Mouse (Mus musculus): ENCODE data around the gene Nup160.

Nup160 gene

DNA sequence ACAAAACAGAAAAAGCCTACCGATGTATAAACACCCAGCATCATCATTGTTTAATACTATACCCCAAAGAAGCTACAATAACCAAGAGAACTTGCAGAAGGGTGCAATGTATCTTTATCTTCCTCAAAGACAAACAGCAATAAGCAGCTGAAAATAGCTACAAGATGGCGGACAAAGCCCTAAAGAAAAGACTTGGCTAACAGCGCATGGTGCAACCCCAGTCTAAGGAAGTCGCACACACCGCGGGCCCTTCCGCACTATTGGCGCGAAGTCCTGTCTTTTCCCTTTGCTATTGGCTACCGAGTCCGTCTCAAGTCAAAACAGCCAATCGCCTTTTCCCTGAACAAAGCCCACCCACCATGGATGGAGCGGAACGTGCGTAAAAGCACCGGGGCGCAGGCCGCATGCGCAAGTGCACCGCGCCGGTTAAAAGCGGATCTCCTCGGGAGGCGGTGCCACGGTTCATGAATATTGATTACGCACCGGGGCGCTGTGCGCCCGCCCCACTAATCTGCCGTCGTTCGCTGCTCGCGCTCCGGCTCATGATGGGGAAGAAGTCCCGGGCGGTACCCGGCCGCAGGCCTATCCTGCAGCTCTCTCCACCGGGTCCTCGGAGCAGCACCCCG lies 68.2 kb downstream of the Nup160 start, which contains the start of gene Fnbp4:
TSS of gene Fnbp4 (plus strand) at position 318 of the 626 bp plus-strand sequence.
- peak; percentile 99 for DNase-seq (ENCODE audit: low spot score)

DNA sequence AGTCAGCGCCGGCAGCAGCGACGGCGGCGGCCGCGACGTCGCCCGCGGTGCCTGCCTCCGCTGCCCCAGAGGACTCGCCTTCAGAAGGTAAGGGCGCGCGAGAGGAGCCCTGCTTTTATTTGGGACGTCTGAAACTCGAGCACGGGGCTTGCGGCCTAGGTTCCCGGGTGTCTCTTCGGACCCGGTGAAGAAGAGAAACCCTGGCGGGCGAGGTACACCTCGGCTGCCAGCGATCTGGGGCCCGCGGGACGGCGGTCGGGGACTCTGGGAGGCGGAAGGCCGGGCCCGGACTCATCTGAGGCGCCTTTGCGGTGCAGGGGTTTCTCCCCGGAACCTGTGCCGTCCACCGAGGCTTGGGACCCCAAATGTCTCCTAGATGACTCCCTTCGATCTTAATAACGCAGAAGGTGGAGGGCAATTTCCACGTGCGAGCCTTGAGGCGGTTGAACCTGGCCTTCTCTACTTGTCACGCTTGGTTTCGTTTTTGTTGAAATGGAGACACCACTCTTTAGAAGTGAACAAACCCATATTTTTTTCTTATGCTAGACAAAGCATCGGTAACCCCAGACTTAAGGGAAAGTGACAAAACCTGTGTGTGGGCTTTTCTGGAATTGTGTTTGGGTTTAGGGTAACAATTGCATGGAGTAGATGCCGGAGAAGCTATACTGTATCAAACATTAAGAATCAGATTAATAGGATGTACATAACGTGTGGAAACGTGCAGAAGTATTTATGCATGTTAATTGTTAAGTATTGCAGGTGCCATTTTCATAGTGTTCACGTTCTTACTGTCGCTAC lies 68.9 kb downstream of the Nup160 start:
- DNase-seq (ENCODE audit: low spot score): peak; percentile 75

DNA sequence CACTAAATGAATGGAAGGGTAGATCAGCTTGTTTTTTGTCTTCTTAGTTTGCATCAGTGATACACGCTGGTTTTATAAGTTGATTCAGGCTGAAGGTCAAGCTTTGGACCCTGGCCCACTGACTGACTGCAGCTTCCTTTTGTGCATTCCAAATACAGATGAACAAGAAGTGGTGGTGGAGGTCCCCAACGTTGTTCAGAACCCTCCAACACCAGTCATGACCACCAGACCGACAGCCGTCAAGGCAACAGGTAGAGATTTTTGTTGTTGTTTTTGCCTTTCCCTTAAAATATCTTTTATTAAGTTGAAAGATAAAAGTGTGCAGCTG lies 69.5 kb downstream of the Nup160 start:
- DNase-seq (ENCODE audit: low spot score): no peak

DNA sequence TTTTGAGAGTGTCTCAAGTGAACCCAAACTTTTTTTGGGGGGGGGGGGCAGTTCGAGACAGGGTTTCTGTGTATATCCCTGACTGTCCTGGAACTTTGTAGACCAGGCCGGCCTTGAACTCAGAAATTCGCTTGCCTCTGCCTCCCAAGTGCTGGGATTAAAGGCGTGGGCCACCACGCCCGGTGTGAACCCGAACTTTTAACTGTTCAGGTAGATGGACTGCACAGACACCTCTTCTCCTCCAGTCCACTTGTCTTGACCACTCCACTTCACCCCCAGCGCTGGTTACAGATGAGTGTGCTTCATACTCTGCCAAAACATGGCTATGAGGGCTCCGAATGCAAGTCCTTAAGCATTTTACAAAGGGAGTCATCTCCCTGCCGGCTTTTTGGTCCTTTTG lies 70.1 kb downstream of the Nup160 start:
- no peak for DNase-seq (ENCODE audit: low spot score)

DNA sequence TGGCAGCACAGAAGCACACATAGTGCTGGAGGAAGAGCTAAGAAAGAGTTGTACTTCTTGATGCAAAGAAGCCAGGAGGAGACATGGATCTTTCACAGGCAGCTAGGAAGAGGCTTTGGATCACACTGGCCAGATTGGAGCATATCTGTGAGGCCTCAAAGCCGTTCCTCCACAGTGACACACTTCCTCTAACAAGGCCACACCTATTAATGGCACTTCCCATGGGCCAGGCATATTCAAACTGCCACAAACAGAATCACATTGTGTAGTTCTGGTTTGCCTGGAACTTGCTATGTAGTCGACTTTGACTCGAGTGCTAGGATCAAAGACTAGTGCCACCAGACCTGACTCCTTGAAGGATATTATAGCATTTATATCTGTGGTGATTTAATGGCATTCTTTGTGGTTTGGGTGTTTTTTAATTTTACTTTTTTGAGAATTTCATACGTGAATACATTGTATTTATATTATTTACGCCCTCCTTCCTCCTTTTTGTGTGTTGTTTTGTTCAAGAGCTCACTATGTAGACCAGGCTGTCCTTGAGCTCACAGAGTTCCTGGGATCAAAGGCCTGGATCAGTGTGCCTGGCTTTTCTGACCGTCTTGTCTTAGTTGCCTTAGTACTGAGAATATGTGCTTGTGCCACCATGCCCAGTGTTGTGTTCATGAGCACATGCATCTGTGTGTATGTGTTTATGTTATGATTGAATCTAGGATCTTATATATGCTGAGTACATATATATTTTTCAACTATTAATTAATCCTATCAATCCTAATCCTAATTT lies 72.9 kb downstream of the Nup160 start:
- no peak for DNase-seq (ENCODE audit: low spot score)

DNA sequence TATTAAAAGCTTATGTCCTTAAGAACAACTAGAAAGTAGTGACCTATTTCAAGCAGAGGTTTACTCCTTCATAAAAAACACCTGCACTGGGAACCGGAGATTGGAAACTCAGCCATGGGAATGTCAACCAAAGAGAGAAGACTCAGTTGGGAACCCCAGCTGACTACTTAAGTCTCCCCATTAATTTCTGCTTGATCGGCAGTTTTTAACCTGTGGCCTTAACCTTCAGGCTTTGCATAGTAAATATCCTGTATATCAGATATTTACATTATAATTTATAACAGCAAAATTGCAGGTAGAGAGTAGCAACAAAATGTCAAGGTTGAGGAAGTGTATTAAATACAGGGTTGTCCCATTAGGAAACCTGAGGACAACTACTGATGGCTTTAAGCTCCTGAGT lies 76.5 kb downstream of the Nup160 start:
- no peak for DNase-seq (ENCODE audit: low spot score)

DNA sequence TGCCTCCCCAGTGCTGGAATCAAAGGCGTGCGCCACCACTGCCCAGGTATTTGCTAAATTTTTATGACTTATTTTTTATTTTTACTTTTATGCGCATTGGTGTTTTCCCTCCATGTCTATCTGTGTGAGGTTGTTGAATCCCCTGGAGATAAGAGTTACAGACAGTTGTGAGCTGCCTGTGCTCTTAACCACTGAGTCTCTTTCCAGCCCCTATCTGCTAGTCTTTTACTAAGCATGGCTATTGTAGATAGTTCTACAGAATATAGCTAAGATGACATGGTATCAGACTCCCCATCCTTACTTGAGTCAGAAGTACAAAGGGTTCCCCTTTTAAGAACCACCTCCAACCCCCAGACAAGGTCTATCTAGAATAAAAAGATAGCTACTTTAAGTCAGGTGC lies 77.2 kb downstream of the Nup160 start:
- no peak for DNase-seq (ENCODE audit: low spot score)

DNA sequence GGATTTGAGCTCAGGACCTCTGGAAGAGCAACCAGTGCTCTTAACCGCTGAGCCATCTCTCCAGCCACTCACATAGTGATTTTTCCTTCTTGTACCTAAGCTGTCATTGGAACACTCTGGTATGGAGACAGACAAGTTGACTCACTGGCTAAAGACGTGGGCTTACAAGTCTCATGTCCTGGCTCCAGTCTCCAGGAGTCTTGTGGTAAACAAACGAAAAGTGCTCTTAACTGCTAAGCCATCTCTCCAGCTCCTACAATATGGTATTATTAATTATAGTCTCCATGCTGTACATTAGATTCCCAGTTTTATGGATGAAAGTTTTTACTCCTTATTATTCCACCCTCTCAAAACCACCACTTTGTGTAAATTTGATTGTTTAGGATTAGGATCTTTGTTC lies 88.1 kb downstream of the Nup160 start:
- no peak for DNase-seq (ENCODE audit: low spot score)

DNA sequence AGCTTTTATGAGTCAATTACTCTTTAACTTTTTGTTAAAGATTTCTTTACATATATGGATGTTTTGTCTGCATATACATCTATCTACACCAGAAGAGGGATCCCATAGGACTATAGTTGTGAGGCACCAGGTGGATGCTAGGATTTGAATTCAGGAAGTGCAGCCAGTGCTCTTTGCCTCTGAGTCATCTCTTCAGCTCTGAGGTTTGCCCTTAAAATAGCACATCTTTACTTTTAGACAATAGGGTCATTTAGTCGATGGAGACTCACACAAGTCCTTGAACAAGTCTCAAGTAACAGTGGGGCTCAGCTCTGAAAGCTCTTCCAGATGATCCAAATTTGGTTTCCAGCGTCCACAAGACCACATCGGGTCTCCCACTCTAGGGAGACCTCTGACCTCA lies 104.3 kb downstream of the Nup160 start:
- no peak for DNase-seq (ENCODE audit: low spot score)

DNA sequence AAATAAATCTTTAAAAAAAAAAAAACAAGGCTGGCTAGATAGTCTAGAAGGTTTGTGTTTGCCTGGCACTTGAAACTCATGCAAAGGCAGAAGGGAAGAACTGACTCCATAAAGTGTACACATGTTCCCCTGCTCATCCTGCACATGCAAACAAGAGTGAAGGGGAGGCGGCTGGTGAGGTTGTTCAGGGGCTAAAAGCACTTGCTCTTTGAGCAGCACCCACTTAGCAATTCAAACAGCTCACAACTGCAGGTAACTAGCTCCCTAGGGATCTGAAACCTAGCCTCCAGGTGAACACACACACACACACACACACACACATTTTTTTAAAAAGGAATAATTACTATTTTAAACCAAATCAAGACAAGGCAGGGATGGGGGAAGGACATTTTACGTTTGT lies 104.9 kb downstream of the Nup160 start:
- no peak for DNase-seq (ENCODE audit: low spot score)

DNA sequence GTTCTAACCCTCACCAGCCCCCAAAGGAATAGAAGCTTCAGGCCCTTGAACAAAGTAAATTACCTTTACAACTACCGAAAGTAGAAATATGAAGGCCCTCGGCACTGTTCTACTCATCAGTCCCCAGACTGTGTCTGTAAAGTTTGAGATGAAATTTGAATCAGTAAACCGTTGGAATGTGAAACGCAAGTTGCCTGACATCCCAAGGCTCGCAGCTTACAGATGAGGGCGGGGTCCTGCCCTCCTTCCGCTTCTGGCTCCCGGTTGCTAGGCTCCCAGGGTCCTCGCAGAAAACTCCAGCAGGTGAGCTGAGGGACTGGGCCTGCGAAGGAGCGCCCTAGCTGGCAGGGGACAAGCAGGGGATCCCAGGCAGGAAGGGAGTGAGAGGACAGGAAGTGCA lies 105.4 kb downstream of the Nup160 start, which contains the start of gene Agbl2:
TSS of gene Agbl2 (plus strand) at position 270 of the 400 bp plus-strand sequence.
- peak; percentile 62 for DNase-seq (ENCODE audit: low spot score)

DNA sequence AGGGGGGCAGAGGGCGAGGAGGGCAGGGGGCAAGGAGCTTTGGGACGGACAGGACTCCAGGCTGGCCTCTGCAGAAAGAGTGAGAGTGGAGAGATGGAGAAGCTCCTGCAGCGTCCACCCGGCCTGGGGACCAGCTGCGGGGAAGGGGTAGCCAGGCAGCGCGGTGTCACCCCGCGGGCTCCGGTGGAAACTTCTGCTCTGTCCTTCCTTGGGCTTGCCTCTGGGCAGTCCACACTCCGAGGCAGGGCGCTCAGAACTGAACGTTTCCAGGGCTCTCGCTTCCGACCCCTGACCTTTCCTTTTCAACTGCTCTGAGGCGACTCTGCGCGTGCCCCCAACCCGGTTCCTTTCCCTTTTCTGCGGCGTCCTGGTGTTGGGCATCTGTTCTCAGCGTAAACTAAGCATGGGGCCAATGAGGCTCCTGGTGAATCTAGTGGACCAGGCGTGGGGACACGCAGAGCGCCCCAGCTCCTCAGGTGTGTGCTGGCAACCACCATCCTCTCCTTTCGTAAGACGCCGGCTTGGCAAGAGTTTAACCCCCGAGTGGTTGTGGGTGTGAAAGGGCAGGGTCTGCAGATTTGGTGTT lies 106.0 kb downstream of the Nup160 start:
- DNase-seq (ENCODE audit: low spot score): peak; percentile 38
